Mouse (Mus musculus) liver, adult 2 months (tissue): ENCODE data around the gene Ugp2.

Experiments used
- CTCF ChIP-seq: fragments of 200-500 bp; IDR thresholded peaks from 2 replicates; pipeline ENCODE4 v1.5.1; 2011; ENCODE audit warnings: low read depth, low read length, control low read depth
- POLR2A ChIP-seq: fragments of 200-500 bp; IDR thresholded peaks from 2 replicates; pipeline ENCODE4 v1.6.1; 2011; ENCODE audit warnings: low read length, control low read depth; ENCODE audit not compliant: insufficient read depth; ENCODE audit errors: extremely low read depth

DNA sequence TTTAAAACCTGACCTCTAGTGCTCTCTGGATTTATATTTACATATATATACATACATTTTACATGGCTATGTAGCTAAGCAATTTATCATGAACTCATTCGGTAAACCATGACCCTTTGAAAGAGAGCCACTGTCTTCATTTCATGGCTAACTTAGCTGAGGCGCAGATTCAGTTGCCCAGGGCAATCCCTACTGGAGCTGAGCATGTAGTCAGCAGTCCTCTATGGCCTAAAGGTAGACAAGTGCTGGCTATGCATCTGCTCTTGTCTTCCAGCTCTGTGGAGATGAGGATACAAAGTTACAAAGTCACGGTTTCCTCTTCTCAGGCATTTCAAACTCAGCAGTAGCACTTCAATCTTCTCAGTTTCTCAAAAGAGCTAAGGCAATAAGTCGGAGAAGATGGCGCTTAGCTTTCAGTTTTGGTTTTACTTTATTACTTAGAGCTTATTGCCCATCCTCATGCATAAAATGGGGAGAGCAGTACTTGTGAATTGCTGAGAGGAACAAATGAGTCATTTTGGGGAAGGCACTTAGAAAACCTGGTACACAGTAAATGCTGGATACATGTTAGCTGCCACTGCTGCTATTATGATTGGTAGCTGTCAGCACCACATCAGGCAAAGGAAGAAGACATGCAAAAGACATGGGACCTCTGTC lies 38.2 kb downstream of the Ugp2 start:
- TF ChIP-seq CTCF (no peak), POLR2A (no peak)
